Mouse (Mus musculus) lung, adult 2 months (tissue): ENCODE data around the gene Nfe2.

Source experiments
- CTCF ChIP-seq: fragments of 200-500 bp; IDR thresholded peaks from 2 replicates; pipeline ENCODE4 v1.5.1; 2011; ENCODE audit warnings: mild to moderate bottlenecking, low read length, control low read depth; ENCODE audit not compliant: insufficient read depth
- POLR2A ChIP-seq: fragments of 200-500 bp; IDR thresholded peaks from 2 replicates; pipeline ENCODE4 v1.6.1; 2011; ENCODE audit warnings: low read depth, mild to moderate bottlenecking, control low read depth, low read length, borderline replicate concordance; ENCODE audit errors: extremely low read depth

- TF ChIP-seq CTCF (no peak), POLR2A (no peak)
These were observed 11.0 kb downstream of the Nfe2 start for GRCm38 (mm10) chr15:103247078-103247781.
